Mouse (Mus musculus): ENCODE measurements around the gene Gabrg3. TPM values are rescaled to one million over a fixed set of nuclear protein-coding genes. Genes with fewer than 3 reads are reported as not detected.

Gene Gabrg3
- polyA plus RNA-seq (2015; fragmentation: Illumina TruSeq; extraction: RNeasy Lipid Tissue Mini Kit (QIAGEN cat#74804); ENCODE audit: low read depth, low replicate concordance), result 8.6 TPM

GRCm38 (mm10) chr7:57386517-57387340 lies at the start of gene Gabrg3:
Gene Gabrg3 (minus strand): TSS chr7:57387188.

GRCm38 (mm10) chr7:57419392-57419791 lies 32.4 kb upstream of the Gabrg3 start, which contains the start of gene Gabrb3:
Gene Gabrb3 (plus strand): TSS chr7:57419692.

Other genes starting within 250 kb of the Gabrg3 start
- gene Gabrb3, start 32.5 kb upstream of the Gabrg3 start, polyA plus RNA-seq (2015; fragmentation: Illumina TruSeq; extraction: RNeasy Lipid Tissue Mini Kit (QIAGEN cat#74804); ENCODE audit: low read depth, low replicate concordance), result 116 TPM
- 65.8 TPM for gene Gabra5, start 122.9 kb upstream of the Gabrg3 start, polyA plus RNA-seq (2015; fragmentation: Illumina TruSeq; extraction: RNeasy Lipid Tissue Mini Kit (QIAGEN cat#74804); ENCODE audit: low read depth, low replicate concordance)

Measured in brain, adult 10 weeks (tissue).